Mouse (Mus musculus): ENCODE results near the gene Fxyd4. TPM values are rescaled to one million over a fixed set of nuclear protein-coding genes. Genes with fewer than 3 reads are reported as not detected.

Fxyd4 gene
- polyA plus RNA-seq, 1 experiment from 2014 or later: 0.73 TPM

DNA sequence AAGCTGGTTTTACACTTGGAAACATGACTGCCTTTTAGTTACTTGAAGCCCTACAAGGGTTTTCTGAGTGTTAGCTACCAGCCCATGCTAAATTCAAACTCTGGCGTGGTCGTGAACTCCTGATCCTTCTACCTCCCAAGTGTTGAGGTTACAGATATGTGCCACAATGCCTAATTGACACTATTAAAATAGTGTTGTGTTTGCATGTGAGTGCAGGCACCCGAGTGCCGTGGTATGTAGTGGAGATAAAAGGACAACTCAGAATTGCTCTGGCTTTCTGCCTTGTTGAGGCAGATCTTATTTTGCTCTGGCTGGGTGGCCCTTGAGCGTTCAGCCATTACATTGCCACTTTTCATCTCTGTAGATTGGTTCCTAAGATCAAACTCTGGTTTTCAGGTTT is 8.7 kb downstream of the Fxyd4 start:
- Histone ChIP-seq H3K9ac (ENCODE audit: low read length) (no peak overlapping the region), H3K27ac (replicated peaks in 1 of 2; ENCODE audit: control insufficient read depth in 1 of 2, insufficient read depth in 1 of 2, low read depth in 2 of 2, low read length in 2 of 2) (peak overlapping the region; percentile 39 to 55; a peak in 3 of 4 replicates), H3K36me3 (ENCODE audit: control insufficient read depth, insufficient read depth, low read length) (peaks cover 47% of the 10 kb centered on the region), H3K27me3 (ENCODE audit: control insufficient read depth, insufficient read depth, low read length) (no peaks in the 10 kb centered on the region), H3K4me2 (ENCODE audit: low read length) (no peak overlapping the region), H3K4me3 (ENCODE audit: control insufficient read depth in 1 of 2, insufficient read depth in 1 of 2, low read depth in 1 of 2, low read length in 2 of 2) (no peak overlapping the region), H3K9me3 (ENCODE audit: control insufficient read depth, low read length) (no peaks in the 10 kb centered on the region), H3K4me1 (ENCODE audit: control insufficient read depth in 2 of 2, insufficient read depth in 2 of 2, low read length in 2 of 2) (peaks cover 6 to 15% of the 10 kb centered on the region in 2 experiments)
- no peak for ATAC-seq (ENCODE audit: insufficient number of reproducible peaks, insufficient read depth, low FRiP score, low read depth)
- 49% methylated on average over 5 of the region's 5 CpGs for WGBS

- H3K36me3 ChIP-seq (ENCODE audit: control insufficient read depth, insufficient read depth, low read length): peaks cover 54% of the 10 kb centered on the region
- no peak overlapping the region for H3K4me2 ChIP-seq (ENCODE audit: low read length)
- H3K4me3 ChIP-seq (ENCODE audit: control insufficient read depth in 1 of 2, insufficient read depth in 1 of 2, low read depth in 1 of 2, low read length in 2 of 2): no peak overlapping the region
- H3K9me3 ChIP-seq (ENCODE audit: control insufficient read depth, low read length): no peaks in the 10 kb centered on the region
- H3K4me1 ChIP-seq (ENCODE audit: control insufficient read depth in 2 of 2, insufficient read depth in 2 of 2, low read length in 2 of 2): peaks cover 5 to 15% of the 10 kb centered on the region in 2 experiments
- peak overlapping the region in 1 of 2 experiments; percentile 55; a peak in 1 of 4 replicates for H3K27ac ChIP-seq (replicated peaks in 1 of 2; ENCODE audit: control insufficient read depth in 1 of 2, insufficient read depth in 1 of 2, low read depth in 2 of 2, low read length in 2 of 2)
- no peaks in the 10 kb centered on the region for H3K27me3 ChIP-seq (ENCODE audit: control insufficient read depth, insufficient read depth, low read length)
- H3K9ac ChIP-seq (ENCODE audit: low read length): no peak overlapping the region
- 90% methylated on average over 7 of the region's 7 CpGs for WGBS
- ATAC-seq (ENCODE audit: insufficient number of reproducible peaks, insufficient read depth, low FRiP score, low read depth): no peak
Measured at GRCm38 (mm10) chr6:117927955-117928354, 9.5 kb downstream of the Fxyd4 start.

- Histone ChIP-seq H3K9ac (ENCODE audit: low read length) (no peak overlapping the region), H3K4me1 (ENCODE audit: control insufficient read depth in 2 of 2, insufficient read depth in 2 of 2, low read length in 2 of 2) (peaks cover 0 to 8% of the 10 kb centered on the region in 2 experiments; a peak in 2 of 4 replicates), H3K27me3 (ENCODE audit: control insufficient read depth, insufficient read depth, low read length) (no peaks in the 10 kb centered on the region), H3K9me3 (ENCODE audit: control insufficient read depth, low read length) (no peaks in the 10 kb centered on the region), H3K4me2 (ENCODE audit: low read length) (no peak overlapping the region), H3K36me3 (ENCODE audit: control insufficient read depth, insufficient read depth, low read length) (peaks cover 62% of the 10 kb centered on the region), H3K27ac (replicated peaks in 1 of 2; ENCODE audit: control insufficient read depth in 1 of 2, insufficient read depth in 1 of 2, low read depth in 2 of 2, low read length in 2 of 2) (no peak overlapping the region), H3K4me3 (ENCODE audit: control insufficient read depth in 1 of 2, insufficient read depth in 1 of 2, low read depth in 1 of 2, low read length in 2 of 2) (no peak overlapping the region)
- WGBS: 74% methylated on average over 4 of the region's 4 CpGs
- ATAC-seq (ENCODE audit: insufficient number of reproducible peaks, insufficient read depth, low FRiP score, low read depth): no peak
Measured at GRCm38 (mm10) chr6:117926871-117927491, 10.5 kb downstream of the Fxyd4 start.

- Histone ChIP-seq H3K9ac (ENCODE audit: low read length) (no peak overlapping the region), H3K36me3 (ENCODE audit: control insufficient read depth, insufficient read depth, low read length) (peaks cover 65% of the 10 kb centered on the region), H3K4me2 (ENCODE audit: low read length) (no peak overlapping the region), H3K27me3 (ENCODE audit: control insufficient read depth, insufficient read depth, low read length) (no peaks in the 10 kb centered on the region), H3K4me3 (ENCODE audit: control insufficient read depth in 1 of 2, insufficient read depth in 1 of 2, low read depth in 1 of 2, low read length in 2 of 2) (no peak overlapping the region), H3K27ac (replicated peaks in 1 of 2; ENCODE audit: control insufficient read depth in 1 of 2, insufficient read depth in 1 of 2, low read depth in 2 of 2, low read length in 2 of 2) (no peak overlapping the region), H3K9me3 (ENCODE audit: control insufficient read depth, low read length) (no peaks in the 10 kb centered on the region), H3K4me1 (ENCODE audit: control insufficient read depth in 2 of 2, insufficient read depth in 2 of 2, low read length in 2 of 2) (peaks cover 0 to 29% of the 10 kb centered on the region in 2 experiments; a peak in 3 of 4 replicates)
- no peak for ATAC-seq (ENCODE audit: insufficient number of reproducible peaks, insufficient read depth, low FRiP score, low read depth)
- WGBS: 94% methylated on average over 3 of the region's 3 CpGs
Measured at GRCm38 (mm10) chr6:117922041-117922440, 15.5 kb downstream of the Fxyd4 start.

DNA sequence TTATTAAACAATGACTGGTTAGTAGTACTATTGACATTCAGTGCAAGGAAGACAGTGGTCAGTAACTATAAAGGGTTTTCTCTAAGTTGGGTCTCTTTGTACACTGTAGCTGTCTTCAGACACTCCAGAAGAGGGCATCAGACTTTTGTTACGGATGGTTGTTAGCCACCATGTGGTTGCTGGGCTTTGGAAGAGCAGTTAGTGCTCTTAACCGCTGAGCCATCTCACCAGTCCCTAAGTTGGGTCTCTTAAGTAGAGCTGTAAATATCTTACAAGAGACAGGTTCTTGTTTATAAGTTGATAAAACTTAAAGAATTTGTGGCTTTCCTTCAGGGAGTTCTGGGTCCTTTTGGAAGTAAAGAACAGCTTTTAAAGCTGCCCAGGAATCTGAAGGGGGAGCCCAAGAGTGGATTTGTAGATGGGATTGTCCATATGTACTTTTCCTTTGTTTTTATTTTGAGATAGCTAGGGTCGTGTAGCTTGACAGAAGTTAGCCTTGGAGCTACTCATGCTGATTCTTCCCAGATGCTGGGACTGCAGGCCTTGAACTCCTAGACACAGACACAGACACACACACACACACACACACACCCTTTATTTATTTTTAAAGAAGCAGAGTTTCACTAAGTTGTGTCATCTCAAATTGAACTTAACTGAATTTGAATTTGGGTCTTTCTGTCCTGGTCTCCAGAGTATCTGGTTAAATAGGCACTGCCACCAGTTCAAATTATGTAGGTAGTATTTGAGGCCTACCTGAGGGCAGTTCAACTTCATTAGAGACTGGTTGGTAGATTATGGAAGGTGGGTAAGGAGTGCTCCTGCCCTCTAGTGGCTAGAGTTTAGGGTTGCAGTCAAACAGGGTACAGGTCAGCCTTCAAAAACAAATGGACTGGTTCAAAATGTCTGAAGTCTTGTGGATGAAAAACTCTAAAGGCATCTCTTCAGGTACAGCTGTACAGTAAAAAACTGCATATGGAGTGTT is 16.5 kb downstream of the Fxyd4 start:
- Histone ChIP-seq H3K9me3 (ENCODE audit: control insufficient read depth, low read length) (no peaks in the 10 kb centered on the region), H3K36me3 (ENCODE audit: control insufficient read depth, insufficient read depth, low read length) (peaks cover 54% of the 10 kb centered on the region), H3K4me3 (ENCODE audit: control insufficient read depth in 1 of 2, insufficient read depth in 1 of 2, low read depth in 1 of 2, low read length in 2 of 2) (no peak overlapping the region), H3K4me1 (ENCODE audit: control insufficient read depth in 2 of 2, insufficient read depth in 2 of 2, low read length in 2 of 2) (peaks cover under 1 to 33% of the 10 kb centered on the region in 2 experiments; a peak in 3 of 4 replicates), H3K9ac (ENCODE audit: low read length) (no peak overlapping the region), H3K4me2 (ENCODE audit: low read length) (no peak overlapping the region), H3K27ac (replicated peaks in 1 of 2; ENCODE audit: control insufficient read depth in 1 of 2, insufficient read depth in 1 of 2, low read depth in 2 of 2, low read length in 2 of 2) (no peak overlapping the region), H3K27me3 (ENCODE audit: control insufficient read depth, insufficient read depth, low read length) (no peaks in the 10 kb centered on the region)
- ATAC-seq (ENCODE audit: insufficient number of reproducible peaks, insufficient read depth, low FRiP score, low read depth): no peak
- 53% methylated on average over 3 of the region's 3 CpGs for WGBS

DNA sequence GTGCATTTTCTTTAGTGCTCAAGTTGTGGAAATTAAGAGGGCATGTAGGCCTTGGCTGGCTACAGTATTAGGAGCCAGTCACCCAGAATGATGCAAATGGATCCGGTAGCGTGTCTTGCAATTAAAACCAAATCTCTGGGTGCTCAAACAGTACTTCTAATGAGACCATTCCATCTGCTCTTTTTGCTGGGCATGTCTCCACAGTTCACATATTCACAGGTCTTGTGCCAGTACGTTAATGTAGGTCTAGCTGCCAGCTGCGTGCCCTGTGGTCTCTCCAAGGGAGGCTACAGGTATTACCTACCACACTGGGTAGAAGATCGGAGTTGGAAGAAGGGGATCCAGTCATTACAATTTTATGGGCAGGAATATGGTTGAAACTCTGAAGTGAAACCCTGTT is 19.4 kb downstream of the Fxyd4 start:
- H3K27ac ChIP-seq (replicated peaks in 1 of 2; ENCODE audit: control insufficient read depth in 1 of 2, insufficient read depth in 1 of 2, low read depth in 2 of 2, low read length in 2 of 2): peak overlapping the region; percentile 93 to 98
- H3K9me3 ChIP-seq (ENCODE audit: control insufficient read depth, low read length): no peaks in the 10 kb centered on the region
- peak overlapping the region; percentile 60 to 78 for H3K4me3 ChIP-seq (ENCODE audit: control insufficient read depth in 1 of 2, insufficient read depth in 1 of 2, low read depth in 1 of 2, low read length in 2 of 2)
- ATAC-seq (ENCODE audit: insufficient number of reproducible peaks, insufficient read depth, low FRiP score, low read depth): no peak
- WGBS: 29% methylated on average over 5 of the region's 5 CpGs
- peaks cover 2 to 40% of the 10 kb centered on the region in 2 experiments; a peak in 3 of 4 replicates for H3K4me1 ChIP-seq (ENCODE audit: control insufficient read depth in 2 of 2, insufficient read depth in 2 of 2, low read length in 2 of 2)
- H3K27me3 ChIP-seq (ENCODE audit: control insufficient read depth, insufficient read depth, low read length): no peaks in the 10 kb centered on the region
- H3K9ac ChIP-seq (ENCODE audit: low read length): peak overlapping the region; percentile 74
- peak overlapping the region; percentile 89 for H3K4me2 ChIP-seq (ENCODE audit: low read length)
- peaks cover 42% of the 10 kb centered on the region for H3K36me3 ChIP-seq (ENCODE audit: control insufficient read depth, insufficient read depth, low read length)

GRCm38 (mm10) chr6:117917576-117917975 is 19.9 kb downstream of the Fxyd4 start:
- Histone ChIP-seq H3K4me3 (ENCODE audit: control insufficient read depth in 1 of 2, insufficient read depth in 1 of 2, low read depth in 1 of 2, low read length in 2 of 2) (peak overlapping the region; percentile 60 to 78), H3K27ac (replicated peaks in 1 of 2; ENCODE audit: control insufficient read depth in 1 of 2, insufficient read depth in 1 of 2, low read depth in 2 of 2, low read length in 2 of 2) (peak overlapping the region; percentile 93 to 98), H3K9ac (ENCODE audit: low read length) (peak overlapping the region; percentile 74), H3K9me3 (ENCODE audit: control insufficient read depth, low read length) (no peaks in the 10 kb centered on the region), H3K4me1 (ENCODE audit: control insufficient read depth in 2 of 2, insufficient read depth in 2 of 2, low read length in 2 of 2) (peaks cover 2 to 40% of the 10 kb centered on the region in 2 experiments; a peak in 3 of 4 replicates), H3K4me2 (ENCODE audit: low read length) (peak overlapping the region; percentile 89), H3K27me3 (ENCODE audit: control insufficient read depth, insufficient read depth, low read length) (no peaks in the 10 kb centered on the region), H3K36me3 (ENCODE audit: control insufficient read depth, insufficient read depth, low read length) (peaks cover 37% of the 10 kb centered on the region)
- 2% methylated on average over 21 of the region's 21 CpGs for WGBS
- peak; percentile 51; the same call in 1 of the 2 replicates for ATAC-seq (ENCODE audit: insufficient number of reproducible peaks, insufficient read depth, low FRiP score, low read depth)
